Mouse (Mus musculus) thymus, postnatal 4 days (tissue): Measurements from ENCODE around the gene Nxph2.

Experiments
- DNase-seq: peaks from one replicate; pipeline ENCODE4 v3.0.0; 2021

Nxph2 gene

GRCm38 (mm10) chr2:23320746-23321585, at the start of gene Nxph2:
TSS of gene Nxph2 (plus strand) at chr2:23321246.
- no peak for DNase-seq

- peak; percentile 25 for DNase-seq
These were observed 30.1 kb upstream of the Nxph2 start for GRCm38 (mm10) chr2:23290991-23291390.

- no peak for DNase-seq
These were observed 6.2 kb upstream of the Nxph2 start for GRCm38 (mm10) chr2:23314869-23315268.
